Mouse (Mus musculus) CD4-positive, CD25-positive, alpha-beta regulatory T cell, adult 9 weeks (primary cell): ENCODE measurements around the gene Rps15. TPM values are rescaled to one million over a fixed set of nuclear protein-coding genes. Genes with fewer than 3 reads are reported as not detected.

Source experiments
- polyA plus RNA-seq: library from polyadenylated mRNA; unstranded; fragments of 100-300 nt; shearing (Covaris generic); gene quantifications from one replicate; pipeline ENCODE4 v1.2.1, GENCODE M21; 2017

The Rps15 gene
- polyA plus RNA-seq: 1,130 TPM

DNA sequence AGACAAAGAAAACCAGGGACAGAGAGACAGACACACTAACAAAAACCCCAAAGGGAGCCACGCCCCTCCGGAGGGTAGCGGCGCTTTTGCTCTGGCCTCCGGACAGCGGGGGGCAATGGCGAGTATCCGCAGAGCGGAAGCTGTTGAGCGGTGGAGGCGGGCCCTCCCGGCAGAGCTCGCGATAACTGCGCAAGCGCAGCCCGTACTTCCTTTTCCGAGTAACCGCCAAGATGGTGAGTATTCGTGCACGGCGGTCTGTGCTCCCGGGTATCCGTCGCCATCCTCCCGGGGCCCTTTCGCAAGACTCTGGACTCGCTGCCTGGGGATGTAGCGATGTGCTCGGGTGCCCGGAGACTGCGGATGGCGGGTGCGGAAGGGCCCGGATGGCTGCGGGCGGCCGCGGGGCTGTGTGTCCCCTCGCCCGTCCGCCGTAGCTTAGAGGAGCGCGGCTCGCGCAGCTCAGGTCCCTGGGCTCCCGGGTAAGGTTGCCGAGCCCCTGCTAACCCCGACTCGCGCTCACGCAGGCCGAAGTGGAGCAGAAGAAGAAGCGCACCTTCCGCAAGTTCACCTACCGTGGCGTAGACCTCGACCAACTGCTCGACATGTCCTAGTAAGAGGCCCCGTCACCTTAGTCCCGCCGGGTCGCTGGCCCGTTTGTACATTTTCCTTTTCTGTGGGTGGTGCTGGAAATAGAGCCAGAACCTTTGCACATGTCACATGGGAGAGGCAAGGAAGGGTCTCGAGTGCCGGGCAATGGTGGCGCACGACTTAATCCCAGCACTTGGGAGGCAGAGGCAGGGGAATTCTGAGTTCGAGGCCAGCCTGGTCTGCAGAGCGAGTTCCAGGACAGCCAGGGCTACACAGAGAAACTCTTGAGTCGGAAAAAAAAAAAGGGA lies at the start of gene Rps15:
TSS of gene Rps15 (plus strand) at position 203 of the 896 bp plus-strand sequence.

DNA sequence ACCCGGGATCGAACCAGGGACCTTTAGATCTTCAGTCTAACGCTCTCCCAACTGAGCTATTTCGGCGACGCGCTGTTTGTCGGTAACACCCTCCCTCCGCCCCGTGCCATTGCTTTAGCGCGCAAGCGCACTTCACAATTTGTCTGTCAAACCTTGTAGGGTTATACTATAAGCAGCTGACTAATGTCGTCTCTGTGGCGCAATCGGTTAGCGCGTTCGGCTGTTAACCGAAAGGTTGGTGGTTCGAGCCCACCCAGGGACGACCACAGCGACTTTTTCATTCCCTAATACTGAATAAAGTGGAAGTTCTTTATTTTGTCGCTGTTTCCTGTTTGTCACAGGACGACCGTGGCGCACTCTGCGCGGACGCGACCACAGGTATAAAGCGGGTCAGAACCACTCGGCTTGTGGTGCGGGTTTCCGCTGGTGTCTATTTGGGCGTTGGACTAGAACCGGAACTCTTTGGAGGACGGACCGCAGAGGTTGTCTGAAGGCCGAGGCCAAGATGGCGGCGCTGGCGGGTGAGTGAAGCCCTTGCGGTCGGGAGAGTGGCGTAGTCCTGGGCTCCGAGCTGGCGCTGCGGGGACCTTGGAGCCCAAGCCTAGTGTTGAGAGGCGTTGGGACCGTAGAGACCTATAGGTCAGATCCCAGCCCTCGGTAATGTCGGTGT lies 43.1 kb upstream of the Rps15 start, which contains the start of gene Ndufs7:
TSS of gene Ndufs7 (plus strand) at position 151 of the 670 bp plus-strand sequence.

DNA sequence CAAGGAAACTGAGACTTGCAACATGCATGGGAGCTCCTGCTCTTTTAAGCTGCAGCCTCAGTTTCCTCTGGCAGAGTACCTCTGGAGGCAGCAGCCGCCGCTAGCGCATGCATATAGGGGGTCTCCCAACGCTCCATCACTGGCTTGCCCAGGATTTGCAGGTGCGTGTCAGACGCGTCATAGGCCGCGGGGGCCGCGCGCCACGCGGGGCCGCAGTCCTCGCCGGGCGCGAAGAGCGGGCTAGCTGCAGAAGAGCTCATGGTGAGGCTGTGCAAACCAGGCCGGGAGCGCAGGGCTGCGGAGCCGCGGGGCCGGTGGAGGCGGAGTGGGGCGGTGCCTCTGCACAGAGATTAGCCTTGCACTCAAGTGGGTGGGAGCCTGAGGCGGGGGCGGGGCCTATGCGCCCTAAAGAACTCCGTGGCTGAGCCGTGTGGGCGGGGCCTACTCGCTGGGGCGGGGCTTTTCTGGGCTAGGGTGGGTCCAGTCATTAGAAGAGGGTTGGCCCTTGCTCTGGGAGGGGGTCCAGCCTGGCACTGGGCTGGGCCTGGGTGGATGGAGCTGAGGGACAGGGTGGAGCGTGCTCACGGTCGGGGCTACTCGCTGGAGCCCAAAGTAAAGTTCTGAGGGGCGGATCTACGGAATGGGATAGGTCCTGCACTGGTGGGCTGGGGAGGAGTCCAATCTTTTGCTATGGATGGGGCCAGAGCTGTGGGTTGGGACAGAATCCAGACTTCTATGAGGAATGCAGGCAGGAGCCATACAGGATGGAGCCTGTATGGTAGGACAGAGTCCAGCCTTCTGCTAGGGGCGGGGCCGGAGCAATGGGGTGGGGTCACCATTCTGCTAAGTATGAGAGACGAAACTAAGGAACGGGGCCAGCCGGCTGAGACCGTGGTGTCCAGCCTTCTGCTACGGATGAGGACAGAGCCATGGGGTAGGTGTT lies 31.3 kb upstream of the Rps15 start, which contains the start of the genes Gamt and Dazap1:
TSS of gene Gamt (minus strand) at position 371 of the 943 bp plus-strand sequence.
TSS of gene Dazap1 (plus strand) at position 845 of the 943 bp plus-strand sequence.

GRCm38 (mm10) chr10:80295618-80296425 lies 3.6 kb downstream of the Rps15 start, which contains the start of gene Apc2:
Apc2 (plus strand) TSS chr10:80295977.

GRCm38 (mm10) chr10:80320340-80320760 lies 28.1 kb downstream of the Rps15 start, which contains the start of gene 2310011J03Rik:
2310011J03Rik (minus strand) TSS chr10:80320537.

GRCm38 (mm10) chr10:80329273-80330081 lies 37.2 kb downstream of the Rps15 start, which contains the start of the genes Pcsk4 and Reep6:
Pcsk4 (minus strand) TSS chr10:80329498.
Reep6 (plus strand) TSS chr10:80329953.

Other genes starting within 250 kb of the Rps15 start
- 504 TPM for gene Gpx4, start 245.3 kb upstream of the Rps15 start, polyA plus RNA-seq
- gene Sbno2, start 186.9 kb upstream of the Rps15 start, polyA plus RNA-seq: 71.4 TPM
- gene Stk11, start 176.7 kb upstream of the Rps15 start, polyA plus RNA-seq: 10.0 TPM
- 362 TPM for gene Atp5d, start 153.8 kb upstream of the Rps15 start, polyA plus RNA-seq
- 2.3 TPM for gene Cbarp, start 151.6 kb upstream of the Rps15 start, polyA plus RNA-seq
- 1.5 TPM for gene Midn, start 144.2 kb upstream of the Rps15 start, polyA plus RNA-seq
- gene Cirbp, start 126.5 kb upstream of the Rps15 start, polyA plus RNA-seq: 293 TPM
- 32.8 TPM for gene 1600002K03Rik, start 119.5 kb upstream of the Rps15 start, polyA plus RNA-seq
- 0.38 TPM for gene Efna2, start 113.0 kb upstream of the Rps15 start, polyA plus RNA-seq
- gene Mum1, start 66.0 kb upstream of the Rps15 start, polyA plus RNA-seq: 130 TPM
- 347 TPM for gene Ndufs7, start 43.3 kb upstream of the Rps15 start, polyA plus RNA-seq
- gene Gamt, start 31.4 kb upstream of the Rps15 start, polyA plus RNA-seq: 1.8 TPM
- gene Dazap1, start 31.0 kb upstream of the Rps15 start, polyA plus RNA-seq: 40.9 TPM
- 0.33 TPM for gene Apc2, start 3.5 kb downstream of the Rps15 start, polyA plus RNA-seq
- gene 2310011J03Rik, start 28.1 kb downstream of the Rps15 start, polyA plus RNA-seq: 91.4 TPM
- 26.0 TPM for gene Pcsk4, start 37.0 kb downstream of the Rps15 start, polyA plus RNA-seq
- gene Reep6, start 37.5 kb downstream of the Rps15 start, polyA plus RNA-seq: not detected
- not detected for gene Adamtsl5, start 56.0 kb downstream of the Rps15 start, polyA plus RNA-seq
- gene Plk5, start 64.0 kb downstream of the Rps15 start, polyA plus RNA-seq: not detected
- gene Mex3d, start 95.2 kb downstream of the Rps15 start, polyA plus RNA-seq: 0.21 TPM
- 25.0 TPM for gene Mbd3, start 107.1 kb downstream of the Rps15 start, polyA plus RNA-seq
- gene Uqcr11, start 114.4 kb downstream of the Rps15 start, polyA plus RNA-seq: 318 TPM
- 15.8 TPM for gene Tcf3, start 141.2 kb downstream of the Rps15 start, polyA plus RNA-seq
- gene Onecut3, start 202.4 kb downstream of the Rps15 start, polyA plus RNA-seq: not detected
- gene Atp8b3, start 246.7 kb downstream of the Rps15 start, polyA plus RNA-seq: not detected